Mouse (Mus musculus): Measurements from ENCODE around the gene Kcnk6. TPM values are rescaled to one million over a fixed set of nuclear protein-coding genes. Genes with fewer than 3 reads are reported as not detected.
A peak's percentile ranks its signal among the peaks of the same experiment; 100 is the strongest.

Kcnk6 gene
- polyA plus RNA-seq (2012; rRNA removed): 1.6 and 1.7 TPM in 2 replicates

DNA sequence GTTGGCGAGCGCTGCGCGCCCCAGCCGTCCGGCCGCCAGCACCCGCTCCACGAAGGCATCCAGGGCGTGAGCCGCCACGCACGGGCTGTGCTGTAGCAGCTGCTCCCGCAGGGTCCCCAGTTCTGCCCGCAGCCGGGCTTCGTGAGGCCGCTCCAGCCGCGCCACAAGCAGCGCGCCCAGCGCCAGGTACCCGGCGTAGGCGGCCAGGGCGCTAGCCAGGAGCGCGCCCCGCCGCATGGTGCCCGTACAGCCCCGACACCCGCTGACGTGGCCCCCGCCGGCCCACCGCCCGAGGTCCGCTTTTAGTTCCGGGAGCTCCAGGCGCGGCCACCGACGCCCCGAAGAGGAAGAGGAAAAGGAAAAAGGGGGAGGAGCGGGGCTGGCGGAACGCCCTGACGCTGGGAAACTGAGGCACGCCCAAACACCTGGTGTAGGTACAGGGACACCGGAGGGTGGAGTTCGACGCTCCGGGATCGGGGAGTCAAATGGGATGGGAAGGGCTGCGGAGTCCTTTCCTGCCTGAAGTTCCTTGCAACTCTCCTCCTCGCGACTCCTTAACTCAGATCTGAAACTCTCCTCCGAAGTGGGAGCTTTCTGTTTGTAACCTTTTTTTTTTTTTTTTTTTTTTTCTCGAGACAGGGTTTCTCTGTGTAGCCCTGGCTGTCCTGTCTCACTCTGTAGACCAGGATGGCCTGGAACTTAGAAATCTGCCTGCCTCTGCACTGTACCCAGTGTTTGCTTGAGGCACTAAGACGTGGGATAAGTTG, at the start of gene Kcnk6:
Gene Kcnk6 (minus strand): TSS at position 269 of the 767 bp plus-strand sequence.
- TF ChIP-seq POLR2A (IDR thresholded peaks at IDR 0.05; ENCODE audit: borderline replicate concordance, extremely low read depth, insufficient read depth, insufficient read length, poor library complexity, severe bottlenecking): no peak
- no peak for TF ChIP-seq CTCF (IDR thresholded peaks at IDR 0.05; ENCODE audit: borderline replicate concordance, extremely low read depth, insufficient read depth, insufficient read length)
- DNase-seq (ENCODE audit: low read depth): no peak

DNA sequence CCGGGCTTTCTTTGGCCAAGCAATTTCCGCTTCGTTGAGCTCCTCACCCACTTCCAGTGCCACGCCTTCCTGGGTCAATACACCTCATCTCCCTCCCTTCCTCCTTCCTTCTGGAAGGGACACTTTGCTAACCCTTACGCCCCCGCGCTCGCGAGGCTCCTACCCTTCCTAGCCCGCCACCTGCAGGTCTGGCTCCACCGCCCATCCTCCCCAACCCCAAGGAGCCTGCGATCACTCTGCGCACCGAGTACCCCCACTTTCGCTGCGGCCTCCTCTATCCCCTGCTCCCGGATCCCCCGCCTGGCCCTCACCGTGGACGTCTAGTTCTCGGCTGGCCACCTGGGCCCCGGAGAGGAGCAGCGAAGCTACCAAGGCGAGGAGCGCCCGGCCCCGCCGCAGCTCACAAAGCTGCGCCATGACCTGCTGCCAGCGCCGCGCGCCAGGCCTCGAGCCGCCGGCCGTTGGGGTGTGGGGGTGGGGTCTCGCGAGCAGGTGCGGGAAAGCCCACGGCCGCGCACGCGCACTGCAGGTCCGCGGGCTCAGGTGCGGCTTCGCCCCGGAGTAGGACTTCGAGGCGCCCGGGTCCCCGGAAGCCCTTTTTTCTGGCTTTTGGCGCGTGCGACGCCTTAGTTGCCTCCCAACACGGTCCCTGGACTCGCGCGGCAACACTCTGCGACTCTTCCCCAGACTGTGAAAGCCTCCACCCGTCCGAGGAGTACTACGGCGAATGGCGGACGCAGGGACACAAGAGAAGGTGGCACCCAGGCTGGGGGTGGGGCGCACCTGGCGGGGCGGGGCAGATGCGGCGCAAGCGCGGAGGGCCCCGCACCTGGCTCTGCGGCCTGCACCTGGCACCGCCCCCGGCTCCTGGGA, 49.1 kb upstream of the Kcnk6 start, which contains the start of gene Spint2:
Gene Spint2 (minus strand): TSS at position 712 of the 873 bp plus-strand sequence.
- peak; percentile 71 for DNase-seq (ENCODE audit: low read depth)
- 0 out of 2 replicates have a peak, but pooled peaks have one; percentile 1 for TF ChIP-seq CTCF (IDR thresholded peaks at IDR 0.05; ENCODE audit: borderline replicate concordance, extremely low read depth, insufficient read depth, insufficient read length)
- 0 out of 2 replicates have a peak, but pooled peaks have one; percentile 26 for TF ChIP-seq POLR2A (IDR thresholded peaks at IDR 0.05; ENCODE audit: borderline replicate concordance, extremely low read depth, insufficient read depth, insufficient read length, poor library complexity, severe bottlenecking)

DNA sequence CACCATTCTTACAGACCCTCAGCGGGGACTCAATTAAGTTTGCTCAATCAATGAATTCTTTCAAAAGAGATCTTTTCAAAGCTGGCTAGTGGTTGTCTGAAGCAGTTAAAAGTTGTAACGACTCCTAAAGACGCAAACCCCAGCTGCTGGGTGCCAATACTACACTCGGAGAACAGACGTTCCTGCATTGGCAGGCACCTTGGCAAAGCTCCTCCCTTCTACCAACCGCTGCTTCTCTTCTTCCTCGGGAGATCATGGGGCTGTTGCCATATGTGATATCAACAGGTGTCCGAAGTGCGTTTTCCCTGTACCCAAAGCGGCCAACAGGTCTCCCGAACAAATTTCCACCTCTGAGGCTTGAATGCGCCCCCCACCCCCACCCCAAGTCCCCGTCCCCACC, 48.5 kb upstream of the Kcnk6 start:
- TF ChIP-seq POLR2A (IDR thresholded peaks at IDR 0.05; ENCODE audit: borderline replicate concordance, extremely low read depth, insufficient read depth, insufficient read length, poor library complexity, severe bottlenecking) (no peak), CTCF (IDR thresholded peaks at IDR 0.05; ENCODE audit: borderline replicate concordance, extremely low read depth, insufficient read depth, insufficient read length) (no peak)
- DNase-seq (ENCODE audit: low read depth): no peak

DNA sequence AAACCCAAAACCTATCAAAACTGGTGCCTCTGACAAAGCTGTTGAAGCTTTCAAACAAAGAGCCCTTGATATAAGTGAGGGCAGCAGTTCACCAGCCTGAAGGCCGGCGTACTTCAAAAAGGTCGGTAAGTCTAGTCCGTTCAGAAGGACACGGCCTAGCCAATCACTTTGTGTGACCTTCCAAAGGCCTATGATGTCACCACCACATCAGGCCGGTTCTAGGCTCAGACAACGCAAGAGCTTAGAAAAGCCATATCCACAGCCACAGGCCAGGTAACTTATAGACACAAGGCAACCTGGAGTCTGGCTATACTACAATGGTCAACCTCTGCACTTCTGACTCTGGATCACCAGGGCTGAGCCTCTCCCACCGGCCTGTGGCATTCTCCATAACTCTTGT, 47.6 kb upstream of the Kcnk6 start:
- DNase-seq (ENCODE audit: low read depth): no peak
- TF ChIP-seq POLR2A (IDR thresholded peaks at IDR 0.05; ENCODE audit: borderline replicate concordance, extremely low read depth, insufficient read depth, insufficient read length, poor library complexity, severe bottlenecking): no peak
- no peak for TF ChIP-seq CTCF (IDR thresholded peaks at IDR 0.05; ENCODE audit: borderline replicate concordance, extremely low read depth, insufficient read depth, insufficient read length)

DNA sequence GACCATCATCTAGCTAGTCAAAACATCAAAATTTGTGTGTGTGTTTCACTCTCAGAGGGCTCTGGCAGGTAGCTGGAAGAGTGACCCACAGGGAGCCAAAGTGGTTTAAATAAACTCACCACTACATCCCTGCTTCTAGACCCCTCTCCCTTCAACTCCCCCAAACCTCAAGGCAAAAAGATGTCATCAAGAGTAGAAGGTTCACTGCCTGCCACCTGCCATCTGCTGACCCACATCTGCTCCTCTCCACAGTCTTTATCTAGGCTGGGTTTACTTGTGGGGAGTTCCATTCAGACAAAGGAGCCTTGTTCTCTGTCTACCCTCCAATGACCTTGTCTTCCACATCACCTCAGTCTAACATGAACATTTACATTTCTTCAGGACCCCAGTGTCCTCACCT, 46.9 kb upstream of the Kcnk6 start:
- no peak for TF ChIP-seq CTCF (IDR thresholded peaks at IDR 0.05; ENCODE audit: borderline replicate concordance, extremely low read depth, insufficient read depth, insufficient read length)
- no peak for TF ChIP-seq POLR2A (IDR thresholded peaks at IDR 0.05; ENCODE audit: borderline replicate concordance, extremely low read depth, insufficient read depth, insufficient read length, poor library complexity, severe bottlenecking)
- no peak for DNase-seq (ENCODE audit: low read depth)

DNA sequence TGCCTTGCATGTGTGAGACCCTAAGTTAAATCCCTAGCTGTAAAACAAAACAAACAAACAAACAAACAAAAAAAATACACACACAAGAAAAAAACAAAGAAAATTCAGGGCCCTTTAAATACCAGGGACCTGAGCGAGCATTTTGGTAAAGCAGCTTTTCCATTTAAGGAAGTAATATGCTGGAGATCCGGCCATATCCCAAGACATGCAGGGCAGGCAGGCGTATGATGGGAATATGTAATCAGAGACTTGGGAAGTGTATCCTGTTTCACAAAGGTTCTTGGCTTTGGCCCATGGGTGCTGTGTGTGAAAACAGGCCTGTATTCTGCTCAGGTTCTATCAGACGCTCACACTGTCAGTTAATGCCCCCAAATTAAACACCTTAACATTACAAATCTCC, 45.2 kb upstream of the Kcnk6 start:
- TF ChIP-seq CTCF (IDR thresholded peaks at IDR 0.05; ENCODE audit: borderline replicate concordance, extremely low read depth, insufficient read depth, insufficient read length) (no peak), POLR2A (IDR thresholded peaks at IDR 0.05; ENCODE audit: borderline replicate concordance, extremely low read depth, insufficient read depth, insufficient read length, poor library complexity, severe bottlenecking) (no peak)
- no peak for DNase-seq (ENCODE audit: low read depth)

DNA sequence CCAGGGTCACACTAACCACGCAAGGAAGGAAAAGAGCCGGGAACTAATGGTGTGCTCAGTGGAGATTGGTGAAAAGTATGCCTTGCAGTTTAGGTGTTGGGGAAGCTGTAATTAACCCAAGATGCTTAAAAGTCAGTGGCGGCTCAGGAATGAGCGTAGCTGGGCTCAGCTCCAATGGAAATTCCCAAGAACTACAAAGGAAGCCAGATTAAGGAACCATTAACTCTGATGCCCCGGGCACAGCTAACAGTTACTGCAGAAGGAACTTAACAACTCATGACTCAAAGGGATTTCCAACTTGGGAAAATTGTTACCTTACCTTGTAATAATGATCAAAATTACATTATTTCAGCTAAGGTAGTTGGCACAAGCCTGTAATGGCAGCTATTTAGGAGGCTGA, 44.4 kb upstream of the Kcnk6 start:
- TF ChIP-seq CTCF (IDR thresholded peaks at IDR 0.05; ENCODE audit: borderline replicate concordance, extremely low read depth, insufficient read depth, insufficient read length) (no peak), POLR2A (IDR thresholded peaks at IDR 0.05; ENCODE audit: borderline replicate concordance, extremely low read depth, insufficient read depth, insufficient read length, poor library complexity, severe bottlenecking) (no peak)
- DNase-seq (ENCODE audit: low read depth): no peak

DNA sequence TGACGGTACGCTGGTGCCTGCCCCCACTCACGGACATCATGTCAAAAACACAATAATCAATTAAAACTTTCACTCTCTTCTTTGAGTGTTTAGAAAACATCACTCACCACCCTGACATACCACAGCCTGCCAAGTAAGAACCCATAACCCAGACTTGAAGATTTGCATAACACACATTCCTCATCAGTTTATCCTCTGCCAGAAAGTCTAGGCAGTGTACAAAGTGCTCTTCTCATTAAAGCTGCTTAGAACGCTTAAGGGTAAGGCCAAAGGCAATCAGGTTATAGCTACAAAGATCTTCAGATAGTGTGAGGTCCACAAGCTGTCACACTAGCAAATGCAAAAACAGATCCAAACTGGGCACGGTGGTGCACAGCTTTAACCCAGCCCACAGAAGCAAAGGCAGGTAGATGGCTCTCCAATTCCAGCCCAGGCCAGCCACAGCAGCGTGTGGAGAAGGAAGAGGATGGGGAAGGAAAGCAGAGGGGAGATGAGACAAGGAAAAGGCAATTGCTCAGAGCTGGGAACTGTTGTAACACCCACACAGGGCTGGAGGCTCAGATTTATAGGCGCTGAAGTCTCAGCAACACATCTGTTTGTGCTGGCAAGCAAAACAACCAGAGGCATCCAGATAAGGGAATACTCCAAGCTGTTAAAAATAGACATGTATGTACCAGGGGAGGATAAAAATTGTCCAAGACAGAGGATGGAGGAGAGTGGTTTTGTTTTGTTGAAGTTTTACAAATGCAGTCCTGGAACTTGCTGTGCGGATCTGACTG, 39.6 kb upstream of the Kcnk6 start:
- TF ChIP-seq CTCF (IDR thresholded peaks at IDR 0.05; ENCODE audit: borderline replicate concordance, extremely low read depth, insufficient read depth, insufficient read length) (no peak), POLR2A (IDR thresholded peaks at IDR 0.05; ENCODE audit: borderline replicate concordance, extremely low read depth, insufficient read depth, insufficient read length, poor library complexity, severe bottlenecking) (no peak)
- DNase-seq (ENCODE audit: low read depth): no peak

DNA sequence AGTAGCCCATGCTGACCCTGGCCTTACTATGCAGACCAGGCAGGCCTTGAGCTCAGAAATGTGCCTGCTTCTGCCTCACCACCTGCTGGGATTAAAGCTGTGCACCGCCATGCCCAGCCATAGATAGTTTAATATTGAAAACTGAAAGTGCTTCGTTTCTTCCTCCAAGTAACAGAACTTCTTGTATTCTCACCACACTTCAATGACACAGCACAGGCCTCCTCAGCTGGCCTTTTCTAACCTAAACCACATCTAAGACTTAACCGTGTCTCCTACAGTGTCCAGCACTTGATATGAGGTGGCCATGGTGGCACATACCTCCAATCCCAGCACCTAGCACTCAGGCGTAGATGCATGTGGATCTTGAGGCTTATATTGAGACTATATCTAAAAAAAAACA, 38.1 kb upstream of the Kcnk6 start:
- TF ChIP-seq POLR2A (IDR thresholded peaks at IDR 0.05; ENCODE audit: borderline replicate concordance, extremely low read depth, insufficient read depth, insufficient read length, poor library complexity, severe bottlenecking) (no peak), CTCF (IDR thresholded peaks at IDR 0.05; ENCODE audit: borderline replicate concordance, extremely low read depth, insufficient read depth, insufficient read length) (no peak)
- no peak for DNase-seq (ENCODE audit: low read depth)

DNA sequence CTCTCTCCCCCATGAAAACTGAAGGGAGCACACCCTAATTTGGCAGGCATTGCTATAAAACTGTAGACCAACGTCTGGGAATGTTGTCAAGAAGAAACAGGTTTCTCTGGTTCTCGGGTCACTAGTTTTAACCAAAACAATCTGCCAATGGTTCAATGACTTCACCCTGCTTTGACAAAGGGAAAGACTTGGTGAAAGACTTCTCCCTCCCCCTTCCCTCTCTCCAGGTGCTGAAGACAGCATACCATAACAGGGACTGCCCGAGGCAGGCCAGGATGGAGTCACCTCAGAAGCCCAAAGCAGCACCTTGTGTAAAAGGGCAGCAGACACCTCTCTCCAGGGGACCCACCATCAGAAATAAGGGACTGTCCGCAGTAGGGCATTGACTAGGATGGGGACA, 34.6 kb upstream of the Kcnk6 start:
- TF ChIP-seq POLR2A (IDR thresholded peaks at IDR 0.05; ENCODE audit: borderline replicate concordance, extremely low read depth, insufficient read depth, insufficient read length, poor library complexity, severe bottlenecking) (no peak), CTCF (IDR thresholded peaks at IDR 0.05; ENCODE audit: borderline replicate concordance, extremely low read depth, insufficient read depth, insufficient read length) (no peak)
- DNase-seq (ENCODE audit: low read depth): no peak

DNA sequence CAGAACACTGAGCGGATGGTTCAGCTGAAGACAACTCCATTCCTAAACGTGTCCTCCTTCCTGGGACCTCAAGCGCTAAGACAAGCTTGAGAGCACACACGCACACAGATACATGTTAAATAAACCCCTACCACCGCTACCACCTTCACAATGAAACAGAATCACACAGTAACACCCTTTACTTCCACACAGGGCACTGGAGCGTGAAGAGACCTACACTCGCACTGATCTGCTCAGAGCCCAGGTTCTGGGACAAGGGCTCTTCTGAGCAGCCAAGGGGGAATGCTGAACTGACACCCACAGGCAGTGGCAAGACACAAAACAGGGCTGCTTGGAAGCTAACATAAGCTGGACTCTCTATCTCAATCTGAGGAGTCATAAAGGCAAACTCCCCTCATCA, 33.3 kb upstream of the Kcnk6 start:
- DNase-seq (ENCODE audit: low read depth): no peak
- TF ChIP-seq CTCF (IDR thresholded peaks at IDR 0.05; ENCODE audit: borderline replicate concordance, extremely low read depth, insufficient read depth, insufficient read length): no peak
- no peak for TF ChIP-seq POLR2A (IDR thresholded peaks at IDR 0.05; ENCODE audit: borderline replicate concordance, extremely low read depth, insufficient read depth, insufficient read length, poor library complexity, severe bottlenecking)
